Mouse (Mus musculus): ENCODE data around the gene Cd40. TPM values are rescaled to one million over a fixed set of nuclear protein-coding genes. Genes with fewer than 3 reads are reported as not detected.

Gene Cd40
- polyA plus RNA-seq, 1 experiment: 0.27 TPM

DNA sequence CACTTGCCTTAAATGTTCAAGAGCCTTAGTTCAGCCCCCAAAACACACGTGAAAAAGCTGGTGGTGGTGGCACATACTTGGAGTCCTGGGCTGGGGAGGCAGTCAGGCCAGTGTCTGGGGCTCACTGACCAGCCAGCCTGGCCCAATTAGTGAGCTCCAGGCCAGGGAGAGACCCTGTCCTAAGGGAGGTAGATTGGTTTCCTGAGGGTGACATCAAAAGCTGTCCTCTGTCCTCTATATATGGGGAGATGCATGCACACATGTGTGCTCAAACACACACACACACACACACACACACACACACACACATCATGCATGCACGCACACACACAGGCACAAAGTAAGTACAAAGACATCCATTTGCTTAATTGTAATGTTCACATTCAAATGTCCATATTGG lies 11.7 kb upstream of the Cd40 start:
- Histone ChIP-seq H3K79me2 (ENCODE audit: control insufficient read depth, insufficient read depth) (no peaks in the 10 kb centered on the region), H3ac (ENCODE audit: control insufficient read depth, insufficient read length, low read depth) (no peak overlapping the region), H3K27me3 (ENCODE audit: control insufficient read depth, insufficient read depth, insufficient read length) (peaks cover 3% of the 10 kb centered on the region), H3K4me3 (ENCODE audit: insufficient read depth, poor library complexity, severe bottlenecking) (no peak overlapping the region), H3K36me3 (ENCODE audit: control insufficient read depth, insufficient read depth) (no peaks in the 10 kb centered on the region), H3K79me3 (ENCODE audit: low read depth) (no peaks in the 10 kb centered on the region)
- TF ChIP-seq FOSL1 (IDR thresholded peaks at IDR 0.05; ENCODE audit: insufficient read depth, low read length, poor library complexity, severe bottlenecking): no peak
- TF ChIP-seq USF1 (IDR thresholded peaks at IDR 0.05; ENCODE audit: low read depth): no peak
- no peak for TF ChIP-seq MYOG (IDR thresholded peaks at IDR 0.05; ENCODE audit: control insufficient read depth, extremely low read depth, insufficient read length)
- no peak for TF ChIP-seq CEBPB (IDR thresholded peaks at IDR 0.05; ENCODE audit: low read depth)
- TF ChIP-seq MYOD1 (IDR thresholded peaks at IDR 0.05; ENCODE audit: control insufficient read depth, insufficient read length, low read depth): no peak
- no peak for TF ChIP-seq CTCF (IDR thresholded peaks at IDR 0.05; ENCODE audit: control insufficient read depth, insufficient read depth, insufficient read length)
- TF ChIP-seq MAX (IDR thresholded peaks at IDR 0.05): no peak

GRCm38 (mm10) chr2:165049044-165049443 lies 6.4 kb upstream of the Cd40 start:
- no peak for TF ChIP-seq MYOD1 (IDR thresholded peaks at IDR 0.05; ENCODE audit: control insufficient read depth, insufficient read length, low read depth)
- no peak for TF ChIP-seq USF1 (IDR thresholded peaks at IDR 0.05; ENCODE audit: low read depth)
- TF ChIP-seq FOSL1 (IDR thresholded peaks at IDR 0.05; ENCODE audit: insufficient read depth, low read length, poor library complexity, severe bottlenecking): no peak
- no peak for TF ChIP-seq MYOG (IDR thresholded peaks at IDR 0.05; ENCODE audit: control insufficient read depth, extremely low read depth, insufficient read length)
- TF ChIP-seq MAX (IDR thresholded peaks at IDR 0.05): no peak
- no peak for TF ChIP-seq CEBPB (IDR thresholded peaks at IDR 0.05; ENCODE audit: low read depth)
- TF ChIP-seq CTCF (IDR thresholded peaks at IDR 0.05; ENCODE audit: control insufficient read depth, insufficient read depth, insufficient read length): no peak
- H3K4me3 ChIP-seq (ENCODE audit: insufficient read depth, poor library complexity, severe bottlenecking): no peak overlapping the region

GRCm38 (mm10) chr2:165050826-165051548 lies 4.4 kb upstream of the Cd40 start:
- H3ac ChIP-seq (ENCODE audit: control insufficient read depth, insufficient read length, low read depth): no peak overlapping the region
- no peaks in the 10 kb centered on the region for H3K79me3 ChIP-seq (ENCODE audit: low read depth)
- no peaks in the 10 kb centered on the region for H3K79me2 ChIP-seq (ENCODE audit: control insufficient read depth, insufficient read depth)
- no peaks in the 10 kb centered on the region for H3K36me3 ChIP-seq (ENCODE audit: control insufficient read depth, insufficient read depth)
- TF ChIP-seq MYOD1 (IDR thresholded peaks at IDR 0.05; ENCODE audit: control insufficient read depth, insufficient read length, low read depth) (no peak), USF1 (IDR thresholded peaks at IDR 0.05; ENCODE audit: low read depth) (no peak), MAX (IDR thresholded peaks at IDR 0.05) (no peak), MYOG (IDR thresholded peaks at IDR 0.05; ENCODE audit: control insufficient read depth, extremely low read depth, insufficient read length) (no peak)
- no peak overlapping the region for H3K4me3 ChIP-seq (ENCODE audit: insufficient read depth, poor library complexity, severe bottlenecking)
- H3K27me3 ChIP-seq (ENCODE audit: control insufficient read depth, insufficient read depth, insufficient read length): peaks cover 15% of the 10 kb centered on the region

More at GRCm38 (mm10) chr2:165049044-165049443, 6.4 kb upstream of the Cd40 start:
- no peaks in the 10 kb centered on the region for H3K36me3 ChIP-seq (ENCODE audit: control insufficient read depth, insufficient read depth)
- no peak overlapping the region for H3ac ChIP-seq (ENCODE audit: control insufficient read depth, insufficient read length, low read depth)
- peaks cover 6% of the 10 kb centered on the region for H3K27me3 ChIP-seq (ENCODE audit: control insufficient read depth, insufficient read depth, insufficient read length)
- no peaks in the 10 kb centered on the region for H3K79me3 ChIP-seq (ENCODE audit: low read depth)
- H3K79me2 ChIP-seq (ENCODE audit: control insufficient read depth, insufficient read depth): no peaks in the 10 kb centered on the region

DNA sequence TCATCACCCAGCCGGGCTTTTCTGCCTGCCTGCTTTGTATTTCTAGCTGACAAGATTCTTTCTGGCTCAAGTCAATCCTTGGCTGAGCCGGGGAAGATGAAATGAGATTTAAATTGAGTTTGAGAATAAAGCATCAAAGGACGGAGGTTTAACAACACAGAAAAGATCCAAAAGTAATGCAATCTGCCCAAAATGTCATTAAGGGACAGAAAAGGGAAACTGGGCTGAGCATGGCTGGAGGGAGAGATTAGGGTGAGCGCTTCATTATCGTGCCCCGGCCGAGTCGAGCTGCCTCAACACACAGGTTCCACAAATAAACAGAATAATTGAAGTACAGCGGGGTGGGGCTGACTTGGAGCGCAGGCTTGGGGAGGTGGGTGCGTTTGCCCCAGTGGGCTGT lies 3.9 kb upstream of the Cd40 start:
- no peaks in the 10 kb centered on the region for H3K79me3 ChIP-seq (ENCODE audit: low read depth)
- no peak overlapping the region for H3ac ChIP-seq (ENCODE audit: control insufficient read depth, insufficient read length, low read depth)
- no peak overlapping the region for H3K4me3 ChIP-seq (ENCODE audit: insufficient read depth, poor library complexity, severe bottlenecking)
- TF ChIP-seq MAX (IDR thresholded peaks at IDR 0.05) (no peak), CTCF (IDR thresholded peaks at IDR 0.05; ENCODE audit: control insufficient read depth, insufficient read depth, insufficient read length) (no peak), CEBPB (IDR thresholded peaks at IDR 0.05; ENCODE audit: low read depth) (no peak), FOSL1 (IDR thresholded peaks at IDR 0.05; ENCODE audit: insufficient read depth, low read length, poor library complexity, severe bottlenecking) (no peak)
- H3K27me3 ChIP-seq (ENCODE audit: control insufficient read depth, insufficient read depth, insufficient read length): peaks cover 17% of the 10 kb centered on the region
- H3K36me3 ChIP-seq (ENCODE audit: control insufficient read depth, insufficient read depth): no peaks in the 10 kb centered on the region
- H3K79me2 ChIP-seq (ENCODE audit: control insufficient read depth, insufficient read depth): no peaks in the 10 kb centered on the region

DNA sequence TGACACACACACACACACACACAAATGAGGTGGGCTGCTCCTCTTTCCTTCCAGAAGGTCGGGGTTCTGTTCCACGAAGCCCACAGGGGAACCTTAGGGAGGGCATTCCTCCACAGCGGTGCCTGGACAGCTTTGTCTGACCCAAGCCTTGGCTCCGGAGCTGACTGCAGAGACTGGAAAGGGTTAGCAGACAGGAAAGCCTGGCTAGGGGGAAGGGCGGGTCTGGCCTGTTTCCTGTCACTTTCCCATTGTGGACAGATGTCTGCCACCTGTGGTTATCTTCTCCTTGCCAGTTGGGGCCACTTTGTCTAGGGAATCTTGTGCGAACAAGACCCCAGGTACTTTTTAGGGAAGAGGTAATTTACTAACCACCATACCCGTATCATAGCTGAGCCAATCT lies 478 bp downstream of the Cd40 start:
- H3K79me3 ChIP-seq (ENCODE audit: low read depth): no peaks in the 10 kb centered on the region
- H3K4me3 ChIP-seq (ENCODE audit: insufficient read depth, poor library complexity, severe bottlenecking): no peak overlapping the region
- no peak for TF ChIP-seq MYOD1 (IDR thresholded peaks at IDR 0.05; ENCODE audit: control insufficient read depth, insufficient read length, low read depth)
- TF ChIP-seq CTCF (IDR thresholded peaks at IDR 0.05; ENCODE audit: control insufficient read depth, insufficient read depth, insufficient read length): no peak
- no peak for TF ChIP-seq CEBPB (IDR thresholded peaks at IDR 0.05; ENCODE audit: low read depth)
- no peak for TF ChIP-seq MYOG (IDR thresholded peaks at IDR 0.05; ENCODE audit: control insufficient read depth, extremely low read depth, insufficient read length)
- no peak for TF ChIP-seq MAX (IDR thresholded peaks at IDR 0.05)
- no peak for TF ChIP-seq FOSL1 (IDR thresholded peaks at IDR 0.05; ENCODE audit: insufficient read depth, low read length, poor library complexity, severe bottlenecking)
- no peak for TF ChIP-seq USF1 (IDR thresholded peaks at IDR 0.05; ENCODE audit: low read depth)

More for the DNA sequence above, 478 bp downstream of the Cd40 start:
- H3K36me3 ChIP-seq (ENCODE audit: control insufficient read depth, insufficient read depth): no peaks in the 10 kb centered on the region
- no peak overlapping the region for H3ac ChIP-seq (ENCODE audit: control insufficient read depth, insufficient read length, low read depth)
- H3K79me2 ChIP-seq (ENCODE audit: control insufficient read depth, insufficient read depth): no peaks in the 10 kb centered on the region
- peaks cover 26% of the 10 kb centered on the region for H3K27me3 ChIP-seq (ENCODE audit: control insufficient read depth, insufficient read depth, insufficient read length)

Measured in C2C12 (cell line).